Mouse (Mus musculus) liver, embryonic 13.5 days (tissue): ENCODE results near the gene Arhgap31. TPM values are rescaled to one million over a fixed set of nuclear protein-coding genes. Genes with fewer than 3 reads are reported as not detected.

Experiments used
- ATAC-seq: fragments of 200-750 bp; cut with Nextera tagmentation; 2 replicates; pipeline ENCODE4 v1.8.0; 2017; ENCODE audit warnings: low read depth, mild to moderate bottlenecking, moderate number of reproducible peaks, moderate library complexity
- DNase-seq: peaks from one replicate; pipeline ENCODE4 v3.0.0; 2022
- H3K27ac ChIP-seq: fragments of 300-500 bp; sonication (generic); 2 replicates; pipeline ENCODE4 v1.5.1; 2015; ENCODE audit warnings: moderate library complexity, mild to moderate bottlenecking, inconsistent platforms
- H3K27me3 ChIP-seq: fragments of 300-500 bp; sonication (generic); 2 replicates; pipeline ENCODE4 v1.6.1; 2015; ENCODE audit warnings: mild to moderate bottlenecking, inconsistent platforms
- H3K36me3 ChIP-seq: fragments of 300-500 bp; sonication (generic); 2 replicates; pipeline ENCODE4 v1.6.1; 2015; ENCODE audit warnings: mild to moderate bottlenecking, inconsistent platforms
- H3K4me1 ChIP-seq: fragments of 300-500 bp; sonication (generic); replicated peaks from 2 replicates; pipeline ENCODE4 v1.6.1; 2015; ENCODE audit warnings: inconsistent platforms
- H3K4me2 ChIP-seq: fragments of 300-500 bp; sonication (generic); 2 replicates; pipeline ENCODE4 v1.6.1; 2015; ENCODE audit warnings: inconsistent platforms, mild to moderate bottlenecking, moderate library complexity
- H3K4me3 ChIP-seq: fragments of 300-500 bp; sonication (generic); replicated peaks from 2 replicates; pipeline ENCODE4 v1.5.1; 2015; ENCODE audit warnings: mild to moderate bottlenecking, inconsistent platforms
- H3K9ac ChIP-seq: fragments of 300-500 bp; sonication (generic); 2 replicates; pipeline ENCODE4 v1.6.1; 2015; ENCODE audit warnings: mild to moderate bottlenecking, inconsistent platforms
- H3K9me3 ChIP-seq: fragments of 300-500 bp; sonication (generic); replicated peaks from 2 replicates; pipeline ENCODE4 v1.6.1; 2016; ENCODE audit warnings: inconsistent platforms
- WGBS: fragments of 180-500 bp; shearing (Covaris S2); methylation state at CpG from one replicate; pipeline ENCODE4 v1.1.7; 2015; ENCODE audit not compliant: insufficient replicate concordance; 5-methylcytosine and 5-hydroxymethylcytosine counted together
- polyA plus RNA-seq: library from polyadenylated mRNA; unstranded; fragments of >200 nt; fragmentation: Nextera tagmentation; extraction: Ambion mirVana; gene quantifications from 2 replicates; pipeline ENCODE4 v1.2.1, GENCODE M21; 2015

The Arhgap31 gene
- polyA plus RNA-seq = 1.2 and 1.6 TPM in 2 replicates

GRCm38 (mm10) chr16:38712581-38713403 lies at the start of gene Arhgap31:
Gene Arhgap31 (minus strand): TSS chr16:38713274.
- WGBS = under 1% methylated on average over 74 of the region's 74 CpGs
- Histone ChIP-seq H3K4me2 (peak within 1 kb of the TSS; percentile 80), H3K36me3 (no peaks in the 10 kb centered on the region), H3K27ac (peak within 1 kb of the TSS; percentile 61), H3K27me3 (peaks cover 60% of the 10 kb centered on the region), H3K9me3 (no peaks in the 10 kb centered on the region), H3K4me3 (peak within 1 kb of the TSS; percentile 63), H3K4me1 (peaks cover 19% of the 10 kb centered on the region; the same call in 1 of the 2 replicates), H3K9ac (peak within 1 kb of the TSS; percentile 67)
- peak; percentile 91 for ATAC-seq
- DNase-seq = peak; percentile 13

DNA sequence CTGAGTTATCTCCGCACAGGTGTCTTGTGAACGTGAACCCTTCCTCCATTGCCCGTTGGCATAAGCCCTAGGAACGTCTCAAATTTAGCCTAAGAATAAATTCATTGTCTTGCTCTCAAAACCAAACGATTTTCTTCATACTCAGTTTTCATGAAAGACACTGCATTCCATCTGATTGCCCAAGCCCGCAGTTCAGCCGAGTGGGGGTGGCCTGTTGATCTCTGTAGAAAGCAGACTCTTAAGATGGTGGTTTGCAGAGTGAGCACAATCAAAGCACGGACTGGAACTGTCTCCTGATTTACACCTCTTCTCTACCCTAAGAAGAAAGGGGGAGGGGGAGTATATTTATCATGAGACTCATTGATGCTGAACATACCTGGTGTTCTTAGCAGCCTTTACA lies 49.3 kb upstream of the Arhgap31 start:
- no peak for ATAC-seq
- Histone ChIP-seq H3K36me3 (no peaks in the 10 kb centered on the region), H3K27ac (no peak overlapping the region), H3K4me3 (no peak overlapping the region), H3K4me2 (no peak overlapping the region), H3K4me1 (peaks cover 9% of the 10 kb centered on the region), H3K9ac (no peak overlapping the region), H3K9me3 (no peaks in the 10 kb centered on the region), H3K27me3 (peaks cover 57% of the 10 kb centered on the region)
- DNase-seq = no peak
- whole genome bisulfite sequencing = 81% methylated on average over 8 of the region's 8 CpGs

DNA sequence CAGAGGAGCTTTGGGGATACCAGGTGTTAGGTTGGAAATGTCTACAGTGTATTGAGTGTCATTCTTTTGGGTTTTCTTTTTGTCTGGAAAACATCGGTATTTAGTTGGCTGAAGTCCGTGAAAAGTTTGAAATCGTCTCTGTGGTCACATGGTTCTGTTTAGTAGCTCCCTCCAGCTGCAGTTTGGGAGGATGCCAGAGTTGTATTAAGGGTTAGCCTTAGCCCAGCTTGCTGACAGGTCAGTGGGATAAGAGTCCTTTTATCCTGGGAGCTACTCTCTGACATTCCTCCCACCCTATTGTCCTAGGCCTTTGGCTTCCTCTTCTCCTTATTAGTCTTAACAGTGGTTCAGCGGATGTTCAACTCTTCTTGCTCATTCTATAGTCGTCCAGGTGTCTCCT lies 48.9 kb upstream of the Arhgap31 start:
- Histone ChIP-seq H3K4me2 (no peak overlapping the region), H3K27ac (no peak overlapping the region), H3K9ac (no peak overlapping the region), H3K9me3 (no peaks in the 10 kb centered on the region), H3K4me1 (peaks cover 12% of the 10 kb centered on the region), H3K4me3 (no peak overlapping the region), H3K36me3 (no peaks in the 10 kb centered on the region), H3K27me3 (peaks cover 59% of the 10 kb centered on the region)
- WGBS = 73% methylated on average over 5 of the region's 5 CpGs
- ATAC-seq (no peak), DNase-seq (no peak)

GRCm38 (mm10) chr16:38760834-38761375 lies 47.8 kb upstream of the Arhgap31 start:
- Histone ChIP-seq H3K36me3 (no peaks in the 10 kb centered on the region), H3K27ac (no peak overlapping the region), H3K27me3 (peaks cover 60% of the 10 kb centered on the region), H3K4me3 (no peak overlapping the region), H3K9me3 (no peaks in the 10 kb centered on the region), H3K4me1 (peaks cover 23% of the 10 kb centered on the region), H3K9ac (no peak overlapping the region), H3K4me2 (no peak overlapping the region)
- 27% methylated on average over 6 of the region's 6 CpGs for WGBS
- ATAC-seq (no peak), DNase-seq (no peak)

DNA sequence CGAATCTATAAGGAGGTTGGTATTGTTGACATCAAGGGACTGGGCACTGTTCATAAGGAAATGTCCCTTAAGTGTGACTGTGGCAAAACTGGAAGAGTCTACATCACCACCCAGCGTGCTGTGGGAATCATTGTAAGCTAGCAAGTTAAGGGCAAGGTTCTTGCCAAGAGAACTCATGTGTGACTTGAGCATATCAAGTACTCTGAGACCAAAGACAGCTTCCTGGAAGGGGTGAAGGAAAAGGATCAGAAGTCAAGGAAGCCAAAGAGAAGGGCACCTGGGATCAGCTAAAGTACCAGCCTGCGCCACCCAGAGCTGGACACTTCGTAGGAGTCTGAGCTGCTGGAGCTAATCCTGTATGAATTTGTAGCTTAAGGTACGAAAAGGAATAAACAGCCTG lies 47.2 kb upstream of the Arhgap31 start:
- ATAC-seq (no peak), DNase-seq (no peak)
- no peak overlapping the region for H3K4me3 ChIP-seq
- H3K27ac ChIP-seq = no peak overlapping the region
- H3K27me3 ChIP-seq = peaks cover 64% of the 10 kb centered on the region
- H3K9ac ChIP-seq = no peak overlapping the region
- 73% methylated on average over 5 of the region's 5 CpGs for WGBS
- no peak overlapping the region for H3K4me2 ChIP-seq
- peaks cover 28% of the 10 kb centered on the region for H3K4me1 ChIP-seq
- H3K9me3 ChIP-seq = no peaks in the 10 kb centered on the region
- no peaks in the 10 kb centered on the region for H3K36me3 ChIP-seq

GRCm38 (mm10) chr16:38758104-38758861 lies 45.2 kb upstream of the Arhgap31 start:
- Histone ChIP-seq H3K9me3 (no peaks in the 10 kb centered on the region), H3K36me3 (no peaks in the 10 kb centered on the region), H3K4me2 (no peak overlapping the region), H3K4me3 (no peak overlapping the region), H3K27me3 (peaks cover 63% of the 10 kb centered on the region), H3K9ac (no peak overlapping the region), H3K27ac (no peak overlapping the region; the same call in 1 of the 2 replicates), H3K4me1 (peaks cover 35% of the 10 kb centered on the region)
- WGBS = 58% methylated on average over 12 of the region's 12 CpGs
- ATAC-seq = no peak
- no peak for DNase-seq

DNA sequence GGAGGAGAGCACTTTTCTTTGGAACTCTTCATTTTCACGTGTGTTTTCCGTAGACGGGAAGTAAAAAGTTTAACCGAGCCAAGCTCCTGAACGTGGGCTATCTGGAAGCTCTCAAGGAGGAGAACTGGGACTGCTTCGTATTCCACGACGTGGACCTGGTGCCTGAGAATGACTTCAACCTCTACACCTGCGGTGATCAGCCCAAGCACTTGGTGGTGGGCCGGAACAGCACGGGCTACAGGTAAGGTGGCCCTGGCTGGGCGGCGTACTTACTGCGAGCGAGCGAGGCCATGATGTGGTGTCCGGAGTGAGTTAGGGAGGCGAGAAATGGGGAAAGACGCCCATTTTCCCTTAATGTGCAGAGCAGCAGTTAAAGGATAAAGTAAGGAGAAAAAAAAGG lies 44.6 kb upstream of the Arhgap31 start:
- Histone ChIP-seq H3K27me3 (peaks cover 64% of the 10 kb centered on the region), H3K4me1 (peaks cover 35% of the 10 kb centered on the region), H3K4me2 (no peak overlapping the region), H3K4me3 (no peak overlapping the region), H3K27ac (no peak overlapping the region), H3K9ac (no peak overlapping the region), H3K9me3 (no peaks in the 10 kb centered on the region), H3K36me3 (no peaks in the 10 kb centered on the region)
- ATAC-seq (no peak), DNase-seq (no peak)
- WGBS = 87% methylated on average over 19 of the region's 19 CpGs

GRCm38 (mm10) chr16:38756572-38756971 lies 43.5 kb upstream of the Arhgap31 start:
- ATAC-seq = peak; percentile 39; the same call in 1 of the 2 replicates
- H3K27me3 ChIP-seq = peaks cover 64% of the 10 kb centered on the region

GRCm38 (mm10) chr16:38756177-38756503 lies 43.1 kb upstream of the Arhgap31 start:
- no peak overlapping the region for H3K9ac ChIP-seq
- H3K36me3 ChIP-seq = no peaks in the 10 kb centered on the region
- H3K4me1 ChIP-seq = peaks cover 35% of the 10 kb centered on the region
- peak overlapping the region; percentile 69 for H3K27ac ChIP-seq
- ATAC-seq (no peak), DNase-seq (no peak)
- H3K9me3 ChIP-seq = no peaks in the 10 kb centered on the region
- H3K4me2 ChIP-seq = peak overlapping the region; percentile 48; the same call in 1 of the 2 replicates
- H3K4me3 ChIP-seq = no peak overlapping the region
- peaks cover 64% of the 10 kb centered on the region for H3K27me3 ChIP-seq
- 22% methylated on average over 5 of the region's 5 CpGs for WGBS

More at GRCm38 (mm10) chr16:38756572-38756971, 43.5 kb upstream of the Arhgap31 start:
- no peak overlapping the region for H3K27ac ChIP-seq
- H3K36me3 ChIP-seq = no peaks in the 10 kb centered on the region
- no peak overlapping the region for H3K4me2 ChIP-seq
- no peak overlapping the region for H3K4me3 ChIP-seq
- WGBS = 43% methylated on average over 4 of the region's 4 CpGs
- peaks cover 35% of the 10 kb centered on the region for H3K4me1 ChIP-seq
- DNase-seq = no peak
- H3K9me3 ChIP-seq = no peaks in the 10 kb centered on the region
- H3K9ac ChIP-seq = no peak overlapping the region

- ATAC-seq (peak; percentile 92), DNase-seq (no peak)
- Histone ChIP-seq H3K27ac (peak overlapping the region; percentile 69), H3K9me3 (no peaks in the 10 kb centered on the region), H3K4me2 (peak overlapping the region; percentile 48), H3K27me3 (peaks cover 64% of the 10 kb centered on the region), H3K9ac (no peak overlapping the region), H3K4me1 (peaks cover 35% of the 10 kb centered on the region), H3K36me3 (no peaks in the 10 kb centered on the region), H3K4me3 (no peak overlapping the region)
- 7% methylated on average over 7 of the region's 7 CpGs for WGBS
Observed at GRCm38 (mm10) chr16:38755452-38756176, 42.5 kb upstream of the Arhgap31 start.

GRCm38 (mm10) chr16:38753631-38754030 lies 40.6 kb upstream of the Arhgap31 start:
- DNase-seq (no peak), ATAC-seq (no peak)
- WGBS = 71% methylated on average over 11 of the region's 11 CpGs
- Histone ChIP-seq H3K9ac (no peak overlapping the region), H3K36me3 (no peaks in the 10 kb centered on the region), H3K9me3 (no peaks in the 10 kb centered on the region), H3K4me3 (no peak overlapping the region), H3K4me1 (peaks cover 35% of the 10 kb centered on the region), H3K4me2 (peak overlapping the region; percentile 7; the same call in 1 of the 2 replicates), H3K27ac (no peak overlapping the region), H3K27me3 (peaks cover 70% of the 10 kb centered on the region)
